Mouse (Mus musculus) thymus, adult 2 months (tissue): Measurements from ENCODE around the gene Ndrg4.

Experiments used
- CTCF ChIP-seq: fragments of 200-500 bp; IDR thresholded peaks from 2 replicates; pipeline ENCODE4 v1.5.1; 2012; ENCODE audit warnings: mild to moderate bottlenecking, control low read depth, low read length, moderate library complexity, borderline replicate concordance; ENCODE audit not compliant: control insufficient read depth, poor library complexity, insufficient read depth; ENCODE audit errors: extremely low read depth
- POLR2A ChIP-seq: fragments of 200-500 bp; IDR thresholded peaks from 2 replicates; pipeline ENCODE4 v1.6.1; 2012; ENCODE audit warnings: mild to moderate bottlenecking, low read length, control low read depth, moderate library complexity; ENCODE audit not compliant: control insufficient read depth, poor library complexity, insufficient read depth; ENCODE audit errors: extremely low read depth

DNA sequence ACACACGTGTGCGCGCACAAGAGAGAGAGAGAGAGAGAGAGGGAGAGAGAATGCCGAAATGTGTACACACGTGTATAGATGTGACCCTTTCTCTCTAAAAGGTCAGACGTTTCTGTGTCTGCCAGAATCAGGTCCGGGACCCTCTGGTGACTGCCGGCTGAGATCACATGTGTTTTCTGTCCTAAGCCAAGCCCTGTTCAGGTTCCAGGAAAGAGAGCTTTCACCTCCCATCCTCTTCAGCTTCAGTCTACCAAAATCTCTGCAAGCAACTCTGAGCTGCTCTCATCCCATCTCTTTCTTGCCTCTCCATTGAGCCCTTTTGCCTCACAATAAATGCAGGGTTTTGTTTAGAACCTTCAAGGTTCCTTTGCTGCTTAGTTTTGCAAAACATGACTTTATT is 19.9 kb downstream of the Ndrg4 start:
- TF ChIP-seq POLR2A (no peak), CTCF (no peak)
